Mouse (Mus musculus) intestine, embryonic 16.5 days (tissue): ENCODE data around the gene Phf12. TPM values are rescaled to one million over a fixed set of nuclear protein-coding genes. Genes with fewer than 3 reads are reported as not detected.
A peak's percentile ranks its signal among the peaks of the same experiment; 100 is the strongest.

Experiments used
- ATAC-seq: fragments of 200-750 bp; cut with Nextera tagmentation; 2 replicates; pipeline ENCODE4 v1.8.0; 2017; ENCODE audit warnings: moderate TSS enrichment, moderate library complexity
- H3K27ac ChIP-seq: fragments of 300-500 bp; sonication (generic); 2 replicates; pipeline ENCODE4 v1.5.1; 2014; ENCODE audit warnings: mild to moderate bottlenecking, low read length
- H3K27me3 ChIP-seq: fragments of 300-500 bp; sonication (generic); replicated peaks from 2 replicates; pipeline ENCODE4 v1.6.1; 2014; ENCODE audit warnings: low read length, control low read depth, mixed read lengths; ENCODE audit not compliant: control insufficient read depth, insufficient read depth
- H3K36me3 ChIP-seq: fragments of 300-500 bp; sonication (generic); 2 replicates; pipeline ENCODE4 v1.6.1; 2014; ENCODE audit warnings: low read length, control low read depth; ENCODE audit not compliant: control insufficient read depth, insufficient read depth
- H3K4me1 ChIP-seq: fragments of 300-500 bp; sonication (generic); 2 replicates; pipeline ENCODE4 v1.6.1; 2014; ENCODE audit warnings: low read length, control low read depth, mixed read lengths; ENCODE audit not compliant: control insufficient read depth, insufficient read depth
- H3K4me2 ChIP-seq: fragments of 300-500 bp; sonication (generic); 2 replicates; pipeline ENCODE4 v1.6.1; 2014; ENCODE audit warnings: low read depth, low read length, control low read depth
- H3K4me3 ChIP-seq: fragments of 300-500 bp; sonication (generic); 2 replicates; pipeline ENCODE4 v1.5.1; 2014; ENCODE audit warnings: mild to moderate bottlenecking, low read length
- H3K9ac ChIP-seq: fragments of 300-500 bp; sonication (generic); 2 replicates; pipeline ENCODE4 v1.6.1; 2014; ENCODE audit warnings: low read depth, low read length
- H3K9me3 ChIP-seq: fragments of 300-500 bp; sonication (generic); 2 replicates; pipeline ENCODE4 v1.6.1; 2016; ENCODE audit warnings: low read length, control low read depth; ENCODE audit not compliant: control insufficient read depth
- WGBS: fragments of 180-500 bp; shearing (Covaris S2); extraction: QIAGEN DNeasy Blood & Tissue Kit; methylation state at CpG from one replicate; pipeline ENCODE4 v1.1.7; 2014; 5-methylcytosine and 5-hydroxymethylcytosine counted together
- polyA plus RNA-seq: library from polyadenylated mRNA; unstranded; fragments of >200 nt; fragmentation: Nextera tagmentation; extraction: Ambion mirVana; gene quantifications from 2 replicates; pipeline ENCODE4 v1.2.1, GENCODE M21; 2015

The Phf12 gene
- polyA plus RNA-seq, 1 experiment from 2014 or later = 9.4 TPM

DNA sequence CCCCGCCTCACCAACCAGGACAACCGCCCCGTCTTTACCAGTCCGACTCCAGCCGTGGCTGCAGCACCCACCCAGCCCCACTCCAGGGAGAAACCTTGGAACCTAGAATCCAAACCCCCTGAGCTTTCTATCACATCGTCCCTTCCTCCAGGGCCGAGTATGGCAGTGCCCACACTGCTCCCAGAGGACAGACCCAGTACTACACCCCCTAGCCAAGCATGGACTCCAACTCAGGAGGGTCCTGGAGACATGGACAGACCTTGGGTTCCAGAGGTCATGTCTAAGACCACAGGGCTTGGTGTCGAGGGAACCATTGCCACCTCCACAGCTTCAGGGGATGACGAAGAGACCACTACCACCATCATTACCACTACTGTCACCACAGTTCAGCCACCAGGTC is 28.9 kb upstream of the Phf12 start:
- Histone ChIP-seq H3K27ac (no peak overlapping the region), H3K36me3 (no peaks in the 10 kb centered on the region), H3K9ac (no peak overlapping the region), H3K4me2 (no peak overlapping the region), H3K4me1 (no peaks in the 10 kb centered on the region), H3K27me3 (peaks cover 3% of the 10 kb centered on the region; the same call in 1 of the 2 replicates), H3K9me3 (no peaks in the 10 kb centered on the region), H3K4me3 (no peak overlapping the region)
- 39% methylated on average over 9 of the region's 9 CpGs for WGBS
- no peak for ATAC-seq

DNA sequence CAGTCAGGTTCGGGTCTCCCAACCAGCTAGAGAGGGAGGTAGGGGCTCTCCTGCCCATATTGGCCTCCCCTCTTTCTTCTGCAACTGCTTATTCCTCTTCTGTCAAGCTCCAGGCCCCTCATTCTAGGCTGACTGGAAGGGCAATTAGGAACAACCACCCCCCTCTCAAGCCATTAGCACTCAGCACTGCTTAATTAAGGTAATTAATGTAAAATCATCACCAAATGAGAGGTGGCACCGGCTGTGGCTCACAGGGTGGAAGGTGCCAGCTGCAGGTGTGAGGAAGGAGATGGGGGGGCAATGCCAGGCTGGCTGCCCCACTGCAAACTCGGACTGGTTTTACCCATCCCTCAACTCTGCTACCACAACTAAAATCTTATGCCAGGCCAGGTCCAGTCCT is 26.1 kb upstream of the Phf12 start:
- Histone ChIP-seq H3K27ac (no peak overlapping the region), H3K36me3 (no peaks in the 10 kb centered on the region), H3K4me3 (no peak overlapping the region), H3K4me2 (no peak overlapping the region), H3K4me1 (peaks cover 4% of the 10 kb centered on the region; the same call in 1 of the 2 replicates), H3K9me3 (no peaks in the 10 kb centered on the region), H3K9ac (no peak overlapping the region), H3K27me3 (peaks cover 3% of the 10 kb centered on the region; the same call in 1 of the 2 replicates)
- WGBS = 64% methylated on average over 3 of the region's 3 CpGs
- ATAC-seq = no peak

GRCm38 (mm10) chr11:77958268-77958667 is 24.3 kb upstream of the Phf12 start:
- Histone ChIP-seq H3K4me2 (no peak overlapping the region), H3K36me3 (no peaks in the 10 kb centered on the region), H3K27me3 (0 out of 2 replicates have a peak, but pooled peaks cover under 1% of the 10 kb centered on the region), H3K9ac (no peak overlapping the region), H3K4me3 (no peak overlapping the region), H3K27ac (no peak overlapping the region), H3K4me1 (peaks cover 5% of the 10 kb centered on the region; the same call in 1 of the 2 replicates), H3K9me3 (no peaks in the 10 kb centered on the region)
- no peak for ATAC-seq
- WGBS = 74% methylated on average over 2 of the region's 2 CpGs

DNA sequence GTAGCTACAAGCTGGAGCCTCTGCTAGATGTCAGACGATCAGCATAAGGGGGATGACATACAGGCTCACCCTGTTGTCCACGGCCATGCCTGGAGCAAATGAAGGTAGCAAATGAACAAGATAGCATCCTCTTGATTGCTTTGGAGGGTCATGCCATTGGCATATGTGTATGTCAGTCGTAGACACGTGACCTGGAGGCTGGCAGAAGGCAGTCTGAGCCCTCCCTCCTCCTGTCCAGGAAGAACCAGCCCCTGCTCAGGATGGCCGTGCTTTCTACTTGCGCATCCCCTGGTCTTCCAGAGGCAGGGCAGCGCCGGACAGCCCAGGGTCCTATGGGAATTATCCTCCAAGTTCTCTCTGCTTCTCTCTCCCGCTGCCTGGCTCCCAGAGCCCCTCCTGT is 23.6 kb upstream of the Phf12 start:
- peaks cover 5% of the 10 kb centered on the region; the same call in 1 of the 2 replicates for H3K4me1 ChIP-seq
- no peak overlapping the region for H3K4me2 ChIP-seq
- no peak for ATAC-seq
- no peaks in the 10 kb centered on the region for H3K36me3 ChIP-seq
- WGBS = 59% methylated on average over 9 of the region's 9 CpGs
- no peak overlapping the region for H3K4me3 ChIP-seq
- no peak overlapping the region for H3K27ac ChIP-seq
- no peaks in the 10 kb centered on the region for H3K9me3 ChIP-seq
- H3K9ac ChIP-seq = no peak overlapping the region
- H3K27me3 ChIP-seq = no peaks in the 10 kb centered on the region

- Histone ChIP-seq H3K9me3 (no peaks in the 10 kb centered on the region), H3K9ac (no peak overlapping the region), H3K27ac (no peak overlapping the region), H3K36me3 (no peaks in the 10 kb centered on the region), H3K4me1 (peaks cover 5% of the 10 kb centered on the region; the same call in 1 of the 2 replicates), H3K4me3 (no peak overlapping the region), H3K27me3 (no peaks in the 10 kb centered on the region), H3K4me2 (no peak overlapping the region)
- 56% methylated on average over 9 of the region's 9 CpGs for WGBS
- ATAC-seq = no peak
Observed at GRCm38 (mm10) chr11:77960199-77960598, 22.4 kb upstream of the Phf12 start.

- Histone ChIP-seq H3K27ac (no peak overlapping the region), H3K9ac (no peak overlapping the region), H3K4me1 (peaks cover 5% of the 10 kb centered on the region; the same call in 1 of the 2 replicates), H3K9me3 (no peaks in the 10 kb centered on the region), H3K36me3 (no peaks in the 10 kb centered on the region), H3K27me3 (no peaks in the 10 kb centered on the region), H3K4me3 (no peak overlapping the region), H3K4me2 (no peak overlapping the region)
- WGBS = 34% methylated on average over 5 of the region's 5 CpGs
- ATAC-seq = peak; percentile 65
Observed at GRCm38 (mm10) chr11:77960898-77961297, 21.7 kb upstream of the Phf12 start.

DNA sequence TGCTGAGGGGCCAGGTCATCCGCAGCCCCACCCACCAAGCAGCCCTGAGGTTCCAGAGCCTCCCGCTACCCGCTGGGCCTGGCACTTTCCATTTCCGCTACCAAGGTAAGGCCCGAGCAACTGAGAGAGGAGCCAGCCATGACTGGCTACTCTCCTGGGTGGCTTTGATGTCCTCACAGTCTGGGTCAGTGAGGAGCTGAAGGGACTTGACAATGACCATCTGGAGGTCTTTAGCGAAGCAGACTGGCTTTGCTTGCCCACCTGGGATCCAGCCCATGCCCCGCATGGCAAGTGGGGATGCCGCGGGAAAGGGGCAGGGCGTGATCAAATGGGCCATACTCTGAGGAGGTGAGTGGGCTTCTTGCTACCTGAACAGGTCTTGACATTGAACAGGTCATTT is 19.6 kb upstream of the Phf12 start:
- ATAC-seq = no peak
- no peaks in the 10 kb centered on the region for H3K27me3 ChIP-seq

DNA sequence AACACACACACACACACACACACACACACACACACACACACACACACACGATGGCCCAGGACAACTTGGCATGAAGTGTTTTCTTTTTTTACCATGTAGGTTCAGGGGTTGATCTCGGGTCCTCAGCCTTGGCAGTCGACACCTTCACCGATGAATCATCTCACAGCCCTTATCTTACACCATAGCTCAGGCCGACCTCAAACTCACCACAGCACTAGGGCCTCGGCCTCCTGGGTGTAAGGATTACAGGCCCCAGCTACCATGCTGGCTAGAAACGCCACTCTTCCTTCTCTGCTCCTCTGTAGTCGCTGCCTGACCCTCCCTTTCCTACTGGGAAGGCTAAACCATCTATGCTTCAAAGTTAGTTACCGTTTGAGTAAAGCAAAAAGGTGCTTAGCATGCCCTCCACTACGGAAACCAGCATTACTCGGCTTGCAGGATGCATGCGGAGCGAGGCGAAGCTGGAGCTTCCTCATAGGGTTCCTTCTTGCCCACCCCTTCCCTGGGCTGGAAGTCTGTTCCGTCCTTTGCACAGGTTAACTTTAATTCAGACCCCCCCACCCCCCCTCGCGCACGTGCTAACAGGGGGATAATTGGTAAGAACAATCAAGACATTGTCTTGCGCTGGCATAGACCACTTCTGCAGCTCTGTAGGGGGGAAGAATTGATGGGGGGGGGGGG is 18.0 kb upstream of the Phf12 start:
- no peaks in the 10 kb centered on the region for H3K27me3 ChIP-seq
- H3K27ac ChIP-seq = no peak overlapping the region
- no peak overlapping the region for H3K9ac ChIP-seq
- H3K4me1 ChIP-seq = peaks cover 5% of the 10 kb centered on the region; the same call in 1 of the 2 replicates
- H3K36me3 ChIP-seq = no peaks in the 10 kb centered on the region
- ATAC-seq = no peak
- no peak overlapping the region for H3K4me3 ChIP-seq
- H3K4me2 ChIP-seq = no peak overlapping the region
- no peaks in the 10 kb centered on the region for H3K9me3 ChIP-seq
- WGBS = 27% methylated on average over 19 of the region's 19 CpGs

More for the DNA sequence above, 19.6 kb upstream of the Phf12 start:
- no peaks in the 10 kb centered on the region for H3K36me3 ChIP-seq
- H3K4me2 ChIP-seq = no peak overlapping the region
- no peak overlapping the region for H3K4me3 ChIP-seq
- WGBS = 87% methylated on average over 10 of the region's 10 CpGs
- H3K27ac ChIP-seq = no peak overlapping the region
- no peaks in the 10 kb centered on the region for H3K9me3 ChIP-seq
- no peak overlapping the region for H3K9ac ChIP-seq
- peaks cover 5% of the 10 kb centered on the region; the same call in 1 of the 2 replicates for H3K4me1 ChIP-seq

DNA sequence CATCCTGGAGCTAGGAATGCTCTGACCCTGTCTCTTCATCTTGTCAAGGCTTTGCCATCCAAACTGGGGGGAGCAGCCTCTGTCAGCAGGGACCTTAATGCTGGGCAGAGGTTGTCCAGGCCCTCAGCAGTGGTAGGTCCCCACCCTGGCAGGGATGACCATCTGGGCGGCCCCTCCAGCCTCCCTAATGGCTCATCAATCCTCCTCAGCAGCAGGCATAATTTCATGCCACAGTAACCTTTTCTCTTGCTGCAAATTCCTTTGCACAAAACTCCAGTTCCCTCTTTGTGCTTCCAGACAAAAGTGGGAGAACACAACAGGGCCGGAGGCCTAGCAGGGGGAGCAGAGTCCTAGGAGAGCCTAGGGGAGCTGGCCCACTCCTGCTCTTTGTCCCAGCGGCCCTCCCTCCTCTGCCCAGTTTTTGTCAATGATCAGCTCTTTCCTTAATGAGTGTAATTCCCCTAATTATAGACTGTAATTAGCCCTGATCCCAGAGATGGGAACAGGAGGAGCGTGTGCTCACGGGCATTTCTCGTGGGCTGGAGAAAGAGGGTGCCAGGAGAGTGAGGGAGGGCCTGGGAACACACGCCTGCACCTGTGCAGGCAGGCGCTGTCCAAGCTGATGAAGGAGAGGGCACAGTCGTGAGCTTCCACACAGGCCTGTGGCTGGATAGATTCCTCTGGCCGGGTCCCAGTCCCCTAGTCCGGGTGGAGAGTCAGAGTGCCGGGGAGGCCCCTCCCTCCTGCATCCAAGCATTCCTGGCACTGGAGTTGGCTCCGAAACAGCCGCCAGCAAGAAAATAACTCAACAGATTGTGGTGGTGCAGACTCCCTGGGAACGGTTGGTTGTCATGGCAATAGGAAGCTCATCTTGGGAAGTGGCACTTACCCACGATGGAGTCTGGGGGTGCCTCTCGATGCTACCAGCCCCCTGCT is 17.2 kb upstream of the Phf12 start:
- 30% methylated on average over 17 of the region's 17 CpGs for WGBS
- Histone ChIP-seq H3K9ac (no peak overlapping the region), H3K27ac (no peak overlapping the region), H3K4me1 (peaks cover 5% of the 10 kb centered on the region; the same call in 1 of the 2 replicates), H3K4me3 (no peak overlapping the region), H3K4me2 (no peak overlapping the region), H3K9me3 (no peaks in the 10 kb centered on the region), H3K36me3 (no peaks in the 10 kb centered on the region), H3K27me3 (no peaks in the 10 kb centered on the region)
- no peak for ATAC-seq
